Mouse (Mus musculus): ENCODE results near the gene Tcf25.

GRCm38 (mm10) chr8:123387041-123387440 is 13.5 kb downstream of the Tcf25 start:
- TF ChIP-seq CTCF (IDR thresholded peaks at IDR 0.05; ENCODE audit: low read depth) (no peak), EP300 (IDR thresholded peaks at IDR 0.05; ENCODE audit: low read depth) (no peak)
